Mouse (Mus musculus): ENCODE results near the gene Panx3.

Panx3 gene

DNA sequence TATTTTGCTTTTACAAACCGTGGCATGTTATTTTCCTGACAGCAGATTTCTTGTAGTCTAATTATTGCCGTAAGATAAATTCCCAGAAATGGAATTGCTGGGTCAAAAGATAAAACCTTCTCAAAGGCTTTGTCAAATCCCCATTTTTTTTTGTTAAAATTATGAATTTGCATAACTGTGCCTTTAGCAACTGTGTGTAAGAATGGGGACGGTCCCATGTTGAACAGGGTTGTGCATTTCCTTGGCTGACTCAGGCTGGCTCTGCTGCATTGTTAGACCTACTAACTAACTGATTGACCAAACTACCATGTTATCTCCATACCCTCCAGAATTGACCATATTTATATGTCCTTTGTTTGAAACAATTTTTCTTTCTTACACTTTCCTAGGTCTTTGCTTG lies 34.8 kb downstream of the Panx3 start:
- in situ Hi-C loops (cut with MboI; ENCODE audit: low sequenced_read_pairs), result no loop called here

GRCm38 (mm10) chr9:37632305-37632704 lies 36.7 kb downstream of the Panx3 start:
- in situ Hi-C loops (cut with MboI; ENCODE audit: low sequenced_read_pairs), result no loop called here

GRCm38 (mm10) chr9:37629941-37630340 lies 39.1 kb downstream of the Panx3 start:
- in situ Hi-C loops (cut with MboI; ENCODE audit: low sequenced_read_pairs), result loop anchor here (10.0 kb wide), 1 partner anchor 175 kb away; no protein-coding TSS in a partner anchor

DNA sequence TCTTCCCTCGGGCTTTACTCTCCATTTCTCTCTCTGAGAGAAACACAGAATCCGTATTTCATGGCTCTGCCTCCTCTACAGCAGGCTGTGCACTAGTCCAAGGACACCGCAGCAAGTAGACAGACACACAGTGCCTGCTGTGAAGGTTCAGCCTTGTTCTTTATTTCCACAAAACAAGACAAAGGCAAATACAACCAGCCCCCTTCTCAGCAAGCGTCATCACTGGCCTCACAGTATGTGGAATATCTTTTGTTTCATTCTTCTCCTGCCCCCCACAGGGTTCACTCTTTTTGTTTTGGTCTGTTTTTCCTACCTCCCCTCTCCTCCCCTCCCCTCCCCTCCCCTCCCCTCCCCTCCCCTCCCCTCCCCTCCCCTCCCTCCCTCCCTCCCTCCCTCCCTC lies 40.5 kb downstream of the Panx3 start:
- in situ Hi-C loops (cut with MboI; ENCODE audit: low sequenced_read_pairs), result loop anchor here (10.0 kb wide), 1 partner anchor 174 kb away; no protein-coding TSS in a partner anchor

DNA sequence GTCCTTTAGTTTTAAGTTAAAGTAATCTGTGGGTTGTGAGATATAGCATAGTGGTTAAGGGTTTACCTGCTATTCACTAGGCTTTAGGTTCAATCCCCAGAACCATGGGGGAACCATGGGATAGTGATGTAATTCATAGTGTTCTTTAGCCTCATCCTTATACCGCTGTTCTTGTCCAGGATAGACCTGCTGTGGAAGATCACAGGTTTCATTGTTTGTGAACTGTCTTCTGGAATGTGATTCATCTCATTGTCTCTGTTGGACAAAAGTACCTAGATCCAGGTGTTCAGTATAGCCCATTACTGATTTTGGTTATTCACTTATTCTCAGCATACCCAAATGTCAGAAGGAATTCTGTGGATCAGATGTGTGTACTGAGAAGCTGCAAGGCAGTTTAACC lies 41.8 kb downstream of the Panx3 start:
- in situ Hi-C loops (cut with MboI; ENCODE audit: low sequenced_read_pairs), result loop anchor here (10.0 kb wide), 1 partner anchor 172 kb away; no protein-coding TSS in a partner anchor

DNA sequence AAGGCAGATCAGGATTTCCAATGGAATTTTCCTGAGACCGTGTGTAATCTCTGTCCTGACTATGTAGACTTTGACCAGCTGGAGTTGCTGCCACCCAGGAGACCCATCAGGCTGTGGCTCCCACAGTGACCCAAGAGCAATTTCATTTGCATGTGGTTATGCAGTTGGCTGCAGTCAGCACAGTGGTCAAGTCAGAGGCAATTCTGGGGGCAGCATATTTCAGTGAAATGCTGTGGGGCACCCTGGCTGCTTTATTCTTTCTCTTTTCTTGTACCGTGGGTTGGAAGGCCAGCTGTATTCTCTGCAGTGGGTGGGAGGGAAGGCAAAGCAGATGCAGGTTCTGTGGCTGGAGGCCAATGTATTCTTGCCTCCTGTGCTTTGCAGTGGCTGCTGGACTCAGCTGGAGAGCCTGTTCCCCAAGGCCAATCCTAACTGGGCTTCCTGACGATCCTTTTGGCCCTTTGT lies 42.9 kb downstream of the Panx3 start:
- in situ Hi-C loops (cut with MboI; ENCODE audit: low sequenced_read_pairs), result loop anchor here (10.0 kb wide), 1 partner anchor 171 kb away; no protein-coding TSS in a partner anchor

GRCm38 (mm10) chr9:37625641-37626040 lies 43.4 kb downstream of the Panx3 start:
- in situ Hi-C loops (cut with MboI; ENCODE audit: low sequenced_read_pairs), result loop anchor here (10.0 kb wide), 1 partner anchor 171 kb away; no protein-coding TSS in a partner anchor

- in situ Hi-C loops (cut with MboI; ENCODE audit: low sequenced_read_pairs), result loop anchor here (10.0 kb wide), 1 partner anchor 170 kb away; no protein-coding TSS in a partner anchor
These were observed 43.9 kb downstream of the Panx3 start for GRCm38 (mm10) chr9:37625129-37625528.

GRCm38 (mm10) chr9:37624502-37624901 lies 44.5 kb downstream of the Panx3 start:
- in situ Hi-C loops (cut with MboI; ENCODE audit: low sequenced_read_pairs), result loop anchor here (10.0 kb wide), 1 partner anchor 170 kb away; no protein-coding TSS in a partner anchor

DNA sequence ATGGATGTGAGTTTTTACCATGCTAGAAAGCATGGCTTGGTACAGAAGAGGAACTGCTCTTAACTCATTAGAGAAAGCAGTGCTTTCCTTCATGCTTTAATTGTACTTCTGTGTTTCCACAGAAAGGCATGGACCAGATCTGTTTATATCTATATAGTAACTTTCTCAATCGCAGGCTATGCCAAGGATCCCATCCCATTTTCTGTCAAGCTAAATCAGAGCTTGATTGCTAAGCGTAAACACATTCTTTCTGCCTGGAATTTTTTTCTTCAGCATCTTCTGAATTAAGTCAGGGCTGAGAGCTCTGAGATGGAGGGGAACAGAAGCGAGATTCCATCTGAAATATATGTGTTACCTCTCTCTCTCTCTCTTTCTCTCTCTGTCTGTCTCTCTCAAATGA lies 45.1 kb downstream of the Panx3 start:
- in situ Hi-C loops (cut with MboI; ENCODE audit: low sequenced_read_pairs), result loop anchor here (10.0 kb wide), 1 partner anchor 169 kb away; no protein-coding TSS in a partner anchor

DNA sequence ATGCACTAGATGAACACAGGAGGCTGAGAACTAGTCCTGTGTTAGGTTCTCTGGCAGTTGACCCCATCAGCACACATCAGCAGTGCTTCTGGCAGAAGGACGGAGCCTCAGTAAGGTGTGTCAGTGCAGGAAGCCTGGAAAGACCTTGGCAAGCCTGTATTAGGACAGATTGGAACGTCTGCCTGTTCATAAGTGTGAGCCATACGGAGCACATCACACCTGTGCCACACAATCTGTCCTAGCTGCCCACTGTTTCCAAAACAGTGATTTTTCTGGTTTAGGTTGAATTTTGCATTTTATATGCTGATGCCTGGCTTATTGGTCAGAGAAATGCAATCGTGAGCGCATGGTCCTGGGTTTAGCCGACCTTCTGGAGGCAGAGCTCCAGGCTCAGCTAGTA lies 47.7 kb downstream of the Panx3 start:
- in situ Hi-C loops (cut with MboI; ENCODE audit: low sequenced_read_pairs), result loop anchor here (10.0 kb wide), 1 partner anchor 166 kb away; no protein-coding TSS in a partner anchor

- in situ Hi-C loops (cut with MboI; ENCODE audit: low sequenced_read_pairs), result loop anchor here (10.0 kb wide), 1 partner anchor 142 kb away; no protein-coding TSS in a partner anchor
These were observed 52.3 kb downstream of the Panx3 start for GRCm38 (mm10) chr9:37616770-37617169.

DNA sequence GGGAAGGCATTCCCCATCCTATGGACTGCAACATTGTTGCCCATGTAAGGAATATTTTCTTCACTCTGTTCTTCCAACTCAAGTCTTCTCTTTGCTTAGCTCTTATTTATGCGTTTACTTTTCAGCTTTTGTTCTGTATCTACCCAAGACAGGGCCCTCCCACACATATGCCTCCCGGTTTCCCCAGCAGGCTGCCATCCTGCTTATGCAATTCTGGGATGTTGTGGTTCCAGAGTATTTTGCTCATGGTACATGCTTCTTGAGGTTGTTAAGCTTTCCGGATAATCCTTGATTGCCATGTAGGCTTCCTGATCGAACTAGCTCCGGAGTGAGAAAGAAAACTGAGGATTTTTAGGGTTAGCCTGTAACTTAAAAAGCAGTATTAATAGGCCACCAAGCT lies 53.8 kb downstream of the Panx3 start:
- in situ Hi-C loops (cut with MboI; ENCODE audit: low sequenced_read_pairs), result loop anchor here (10.0 kb wide), 1 partner anchor 140 kb away; no protein-coding TSS in a partner anchor

DNA sequence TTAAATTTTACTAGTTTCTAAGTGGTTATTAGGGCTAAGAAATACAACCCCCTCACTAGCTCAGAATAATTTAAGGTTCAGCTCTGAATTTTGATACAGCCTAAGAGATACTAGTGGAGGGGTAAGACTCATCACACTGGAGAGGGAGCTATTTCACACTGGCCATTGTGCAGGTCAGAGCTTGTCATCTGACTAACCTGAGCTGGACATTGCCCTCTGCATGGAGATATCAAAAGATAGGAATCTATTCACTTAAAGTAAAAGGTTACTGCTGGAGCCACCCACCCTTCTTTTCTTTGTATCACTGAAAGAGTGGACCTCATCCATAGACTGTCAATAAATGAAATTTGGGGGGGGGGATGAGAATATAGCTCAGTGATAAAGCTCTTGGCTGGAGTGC lies 54.7 kb downstream of the Panx3 start:
- in situ Hi-C loops (cut with MboI; ENCODE audit: low sequenced_read_pairs), result loop anchor here (10.0 kb wide), 1 partner anchor 140 kb away; no protein-coding TSS in a partner anchor

GRCm38 (mm10) chr9:37613911-37614280 lies 55.1 kb downstream of the Panx3 start:
- in situ Hi-C loops (cut with MboI; ENCODE audit: low sequenced_read_pairs), result loop anchor here (10.0 kb wide), 1 partner anchor 139 kb away; no protein-coding TSS in a partner anchor

DNA sequence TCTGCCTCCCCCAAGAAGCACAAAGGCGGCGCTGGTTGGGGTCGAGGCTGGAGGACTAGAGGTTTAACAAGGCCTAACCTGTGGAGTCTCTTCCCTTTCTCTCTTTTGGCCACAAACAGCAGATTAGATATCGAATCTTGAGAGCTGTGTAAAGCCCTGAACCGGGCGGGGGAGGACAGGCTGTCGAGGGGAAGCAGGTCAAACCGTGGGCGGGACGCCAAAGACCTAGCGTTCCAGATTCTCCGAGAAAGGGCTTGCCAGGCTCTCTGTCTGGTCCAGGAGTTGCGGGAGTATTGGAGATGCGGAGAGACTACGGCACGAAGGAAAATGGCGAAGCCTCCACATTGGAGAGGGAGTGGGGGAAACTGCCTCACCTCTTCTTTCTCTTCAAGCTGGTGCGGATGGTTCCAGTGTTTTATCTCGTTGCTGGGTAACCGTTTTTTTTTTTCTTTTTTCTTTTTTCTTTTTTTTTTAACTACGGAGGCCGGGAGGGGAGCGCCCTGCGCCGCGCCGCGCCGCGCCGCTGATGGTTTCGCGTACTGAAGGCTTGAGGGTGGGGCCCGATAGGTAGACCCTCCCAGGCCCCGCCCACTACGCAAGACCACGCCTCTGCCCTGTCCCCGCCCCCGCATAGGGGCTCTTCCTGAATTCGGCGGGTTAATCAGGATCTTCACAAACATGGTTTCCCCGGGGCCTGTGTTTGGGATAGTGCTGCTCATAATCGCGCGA lies 55.7 kb downstream of the Panx3 start, which contains the start of gene Spa17:
Spa17 (minus strand) TSS at position 541 of the 729 bp plus-strand sequence.
- in situ Hi-C loops (cut with MboI; ENCODE audit: low sequenced_read_pairs), result loop anchor here (10.0 kb wide), 1 partner anchor 139 kb away; no protein-coding TSS in a partner anchor
